Mouse (Mus musculus) megakaryocyte, adult 5-6 weeks (primary cell): ENCODE results near the gene Carhsp1. TPM values are rescaled to one million over a fixed set of nuclear protein-coding genes. Genes with fewer than 3 reads are reported as not detected.
A peak's percentile ranks its signal among the peaks of the same experiment; 100 is the strongest.

Source experiments
- ATAC-seq: 2 replicates; pipeline ENCODE4 v1.8.0; 2016; ENCODE audit warnings: mild to moderate bottlenecking, inconsistent platforms; ENCODE audit not compliant: poor library complexity, severe bottlenecking
- total RNA-seq, 2 experiments: library from RNA; stranded (forward) in 1 of 2; stranded (reverse) in 1 of 2; fragments of 153-499, 151-499 nt in 1 of 2; fragments of 221-1000, 200-1000 nt in 1 of 2; gene quantifications; 2 replicates each; pipeline versions ENCODE4 v1.2.3 to v1.2.4; 2015 to 2017

Gene Carhsp1
- total RNA-seq, 2 experiments from 2014 or later = 21.9 to 27.1 TPM

GRCm38 (mm10) chr16:8643855-8644254, 28.1 kb downstream of the Carhsp1 start:
- peak; percentile 89 for ATAC-seq

- 0 out of 2 replicates have a peak, but pooled peaks have one; percentile 23 for ATAC-seq
Observed at GRCm38 (mm10) chr16:8639466-8640191, 32.3 kb downstream of the Carhsp1 start.

GRCm38 (mm10) chr16:8638131-8638530, 33.8 kb downstream of the Carhsp1 start:
- no peak for ATAC-seq

- ATAC-seq = peak; percentile 78
Observed at GRCm38 (mm10) chr16:8637217-8638051, 34.5 kb downstream of the Carhsp1 start, which contains the start of the genes Pmm2 and Tmem186. Gene Pmm2, plus strand, starts transcription at chr16:8637674. Gene Tmem186, minus strand, starts transcription at chr16:8637712.

- peak; percentile 32 for ATAC-seq
Observed at GRCm38 (mm10) chr16:8636867-8637216, 35.1 kb downstream of the Carhsp1 start.

- ATAC-seq = peak; percentile 18; the same call in 1 of the 2 replicates
Observed at GRCm38 (mm10) chr16:8631428-8631827, 40.5 kb downstream of the Carhsp1 start.

- ATAC-seq = no peak
Observed at GRCm38 (mm10) chr16:8630419-8630818, 41.5 kb downstream of the Carhsp1 start.

- ATAC-seq = no peak
Observed at GRCm38 (mm10) chr16:8620315-8621115, 51.4 kb downstream of the Carhsp1 start.

- ATAC-seq = no peak
Observed at GRCm38 (mm10) chr16:8619659-8620314, 52.2 kb downstream of the Carhsp1 start.

- no peak for ATAC-seq
Observed at GRCm38 (mm10) chr16:8613447-8613846, 58.5 kb downstream of the Carhsp1 start.

GRCm38 (mm10) chr16:8613039-8613438, 58.9 kb downstream of the Carhsp1 start:
- no peak for ATAC-seq

- peak; percentile 60 for ATAC-seq
Observed at GRCm38 (mm10) chr16:8612214-8613005, 59.5 kb downstream of the Carhsp1 start.

- no peak for ATAC-seq
Observed at GRCm38 (mm10) chr16:8610397-8610796, 61.6 kb downstream of the Carhsp1 start.

Other genes with a start within 250 kb of the Carhsp1 start
- not detected in 2 replicates for gene Tmem114, start 247.0 kb downstream of the Carhsp1 start, total RNA-seq (2015)
- gene Tmem114, start 247.0 kb downstream of the Carhsp1 start, total RNA-seq (2017) = not detected in 2 replicates
- gene Mettl22, start 201.4 kb downstream of the Carhsp1 start, total RNA-seq (2015) = 2.9 and 6.1 TPM in 2 replicates
- gene Mettl22, start 201.4 kb downstream of the Carhsp1 start, total RNA-seq (2017) = 2.7 and 4.5 TPM in 2 replicates
- 0.02 TPM in 1 of 2 replicates, not detected in the other for gene Abat, start 158.7 kb downstream of the Carhsp1 start, total RNA-seq (2015)
- gene Abat, start 158.7 kb downstream of the Carhsp1 start, total RNA-seq (2017) = 0.20 TPM in 1 of 2 replicates, not detected in the other
- 44.8 and 52.5 TPM in 2 replicates for gene Pmm2, start 34.5 kb downstream of the Carhsp1 start, total RNA-seq (2015)
- gene Pmm2, start 34.5 kb downstream of the Carhsp1 start, total RNA-seq (2017) = 55.3 and 62.6 TPM in 2 replicates
- gene Tmem186, start 34.4 kb downstream of the Carhsp1 start, total RNA-seq (2015) = 4.2 and 4.7 TPM in 2 replicates
- 6.6 and 8.0 TPM in 2 replicates for gene Tmem186, start 34.4 kb downstream of the Carhsp1 start, total RNA-seq (2017)
- gene Gm5767, start 8.6 kb upstream of the Carhsp1 start, total RNA-seq (2015) = not detected in 2 replicates
- not detected in 2 replicates for gene Gm5767, start 8.6 kb upstream of the Carhsp1 start, total RNA-seq (2017)
- 127 and 132 TPM in 2 replicates for gene Usp7, start 120.2 kb upstream of the Carhsp1 start, total RNA-seq (2015)
- gene Usp7, start 120.2 kb upstream of the Carhsp1 start, total RNA-seq (2017) = 122 and 137 TPM in 2 replicates
- 45.2 and 57.7 TPM in 2 replicates for gene 1810013L24Rik, start 157.9 kb upstream of the Carhsp1 start, total RNA-seq (2015)
- gene 1810013L24Rik, start 157.9 kb upstream of the Carhsp1 start, total RNA-seq (2017) = 48.3 and 56.3 TPM in 2 replicates